Mouse (Mus musculus) heart, adult 2 months (tissue): ENCODE measurements around the gene Nlrx1. TPM values are rescaled to one million over a fixed set of nuclear protein-coding genes. Genes with fewer than 3 reads are reported as not detected.
A peak's percentile ranks its signal among the peaks of the same experiment; 100 is the strongest.

Source experiments
- DNase-seq, 2 experiments: peaks; one replicate each; pipeline ENCODE4 v3.0.0; 2021
- H3K27ac ChIP-seq: fragments of 200-600 bp; 2 replicates; pipeline ENCODE4 v1.8.1; 2022
- H3K27me3 ChIP-seq: fragments of 200-500 bp; 2 replicates; pipeline ENCODE4 v1.6.1; 2012; ENCODE audit warnings: mild to moderate bottlenecking, low read length, inconsistent platforms, mixed read lengths; ENCODE audit not compliant: control insufficient read depth, insufficient read depth
- H3K36me3 ChIP-seq: fragments of 200-500 bp; 2 replicates; pipeline ENCODE4 v1.6.1; 2012; ENCODE audit warnings: low read length, inconsistent platforms; ENCODE audit not compliant: control insufficient read depth, insufficient read depth
- H3K4me1 ChIP-seq: fragments of 200-500 bp; 2 replicates; pipeline ENCODE4 v1.6.1; 2011; ENCODE audit warnings: low read length; ENCODE audit not compliant: control insufficient read depth, insufficient read depth
- H3K4me3 ChIP-seq: fragments of 200-600 bp; 2 replicates; pipeline ENCODE4 v1.8.1; 2022
- H3K79me2 ChIP-seq: fragments of 200-500 bp; replicated peaks from 2 replicates; pipeline ENCODE4 v1.6.1; 2012; ENCODE audit warnings: mild to moderate bottlenecking, inconsistent platforms, low read length, moderate library complexity, mixed read lengths; ENCODE audit not compliant: control insufficient read depth, insufficient read depth
- H3K9ac ChIP-seq: fragments of 200-500 bp; 2 replicates; pipeline ENCODE4 v1.6.1; 2012; ENCODE audit warnings: low read depth, mild to moderate bottlenecking, control low read depth, inconsistent platforms, low read length, mixed read lengths
- CTCF ChIP-seq: fragments of 200-600 bp; IDR thresholded peaks from 2 replicates; pipeline ENCODE4 v1.8.1; 2022; ENCODE audit warnings: antibody characterized with exemption, mild to moderate bottlenecking, moderate library complexity
- EP300 ChIP-seq: fragments of 200-500 bp; IDR thresholded peaks from 2 replicates; pipeline ENCODE4 v1.6.1; 2011; ENCODE audit warnings: low read depth, low read length, control low read depth; ENCODE audit not compliant: insufficient read depth
- POLR2A ChIP-seq: fragments of 200-500 bp; IDR thresholded peaks from 2 replicates; pipeline ENCODE4 v1.6.1; 2011; ENCODE audit warnings: mild to moderate bottlenecking, low read depth, low read length, control low read depth; ENCODE audit not compliant: insufficient read depth
- WGBS: fragments of 180-500 bp; shearing (Covaris S2); methylation state at CpG from one replicate; pipeline ENCODE4 v1.1.7; 2018; 5-methylcytosine and 5-hydroxymethylcytosine counted together
- intact Hi-C: fragments of 180-260 bp; cut with DNase I; formaldehyde crosslinking; loops from one replicate; pipeline ENCODE4 v1.15.1; 2025
- polyA plus RNA-seq: library from polyadenylated mRNA; depleted of rRNA; stranded (reverse); fragments of >200 nt; gene quantifications from 2 replicates; pipeline ENCODE4 v1.2.3, GENCODE M21; 2012
- total RNA-seq, 2 experiments: library from RNA; stranded (reverse); gene quantifications; 2 replicates each; pipeline ENCODE4 v1.2.3; 2021

The Nlrx1 gene
- total and polyA plus RNA-seq, 3 experiments, result 16.1 to 21.7 (median 20.3) TPM

GRCm38 (mm10) chr9:44268027-44268360, 405 bp downstream of the Nlrx1 start:
- intact Hi-C loops, result loop anchor here (2.0 to 10.0 kb wide), 2 partner anchors 19 to 283 kb away; no protein-coding TSS in a partner anchor
- WGBS, result 4% methylated on average over 28 of the region's 28 CpGs
- H3K9ac ChIP-seq, result peak overlapping the region; percentile 95
- peak overlapping the region; percentile 91 for H3K27ac ChIP-seq
- H3K4me3 ChIP-seq, result peak overlapping the region; percentile 59
- no peaks in the 10 kb centered on the region for H3K36me3 ChIP-seq
- peaks cover 4% of the 10 kb centered on the region; the same call in 1 of the 2 replicates for H3K4me1 ChIP-seq
- H3K79me2 ChIP-seq, result no peaks in the 10 kb centered on the region
- TF ChIP-seq POLR2A (0 out of 2 replicates have a peak, but pooled peaks have one; percentile 46), CTCF (peak; percentile 87), EP300 (0 out of 2 replicates have a peak, but pooled peaks have one; percentile 34)
- H3K27me3 ChIP-seq, result no peaks in the 10 kb centered on the region
- DNase-seq, result peak; percentile 91 to 93

GRCm38 (mm10) chr9:44267319-44268026, 926 bp downstream of the Nlrx1 start:
- peak; percentile 39 to 55 for DNase-seq
- H3K27ac ChIP-seq, result peak overlapping the region; percentile 91
- H3K9ac ChIP-seq, result peak overlapping the region; percentile 95
- H3K36me3 ChIP-seq, result no peaks in the 10 kb centered on the region
- 4% methylated on average over 23 of the region's 23 CpGs for whole genome bisulfite sequencing
- H3K79me2 ChIP-seq, result no peaks in the 10 kb centered on the region
- TF ChIP-seq CTCF (peak; percentile 36), EP300 (no peak), POLR2A (no peak; the same call in 1 of the 2 replicates)
- intact Hi-C loops, result loop anchor here (2.0 to 10.0 kb wide), 2 partner anchors 19 to 283 kb away; no protein-coding TSS in a partner anchor
- H3K27me3 ChIP-seq, result no peaks in the 10 kb centered on the region
- peak overlapping the region; percentile 59 for H3K4me3 ChIP-seq
- peaks cover 4% of the 10 kb centered on the region; the same call in 1 of the 2 replicates for H3K4me1 ChIP-seq

- H3K79me2 ChIP-seq, result no peaks in the 10 kb centered on the region
- intact Hi-C loops, result loop anchor here (10.0 kb wide), 1 partner anchor 282 kb away; no protein-coding TSS in a partner anchor
- 77% methylated on average over 8 of the region's 8 CpGs for WGBS
- H3K36me3 ChIP-seq, result no peaks in the 10 kb centered on the region
- H3K4me3 ChIP-seq, result peak overlapping the region; percentile 59; the same call in 1 of the 2 replicates
- DNase-seq, result no peak
- peak overlapping the region; percentile 95 for H3K9ac ChIP-seq
- no peaks in the 10 kb centered on the region for H3K27me3 ChIP-seq
- H3K4me1 ChIP-seq, result peaks cover 4% of the 10 kb centered on the region; the same call in 1 of the 2 replicates
- TF ChIP-seq EP300 (no peak), POLR2A (no peak), CTCF (no peak)
- peak overlapping the region; percentile 91; the same call in 1 of the 2 replicates for H3K27ac ChIP-seq
These were observed 1.7 kb downstream of the Nlrx1 start for GRCm38 (mm10) chr9:44266478-44267226.

- Histone ChIP-seq H3K36me3 (no peaks in the 10 kb centered on the region), H3K27ac (no peak overlapping the region), H3K79me2 (no peaks in the 10 kb centered on the region), H3K9ac (no peak overlapping the region), H3K27me3 (no peaks in the 10 kb centered on the region), H3K4me3 (no peak overlapping the region), H3K4me1 (no peaks in the 10 kb centered on the region; the same call in 1 of the 2 replicates)
- WGBS, result 93% methylated on average over 14 of the region's 14 CpGs
- TF ChIP-seq CTCF (no peak), EP300 (no peak)
- no peak for DNase-seq
- intact Hi-C loops, result loop anchor here (10.0 kb wide), 1 partner anchor 277 kb away; no protein-coding TSS in a partner anchor
These were observed 7.0 kb downstream of the Nlrx1 start for GRCm38 (mm10) chr9:44261388-44261787.

- H3K9ac ChIP-seq, result no peak overlapping the region
- H3K4me3 ChIP-seq, result no peak overlapping the region
- intact Hi-C loops, result no loop called here
- no peak for TF ChIP-seq CTCF
- TF ChIP-seq POLR2A, result no peak
- TF ChIP-seq EP300, result no peak
- no peak overlapping the region for H3K27ac ChIP-seq
- no peaks in the 10 kb centered on the region for H3K27me3 ChIP-seq
- no peaks in the 10 kb centered on the region for H3K4me1 ChIP-seq
- H3K36me3 ChIP-seq, result no peaks in the 10 kb centered on the region
- no peak for DNase-seq
- WGBS, result 82% methylated on average over 10 of the region's 10 CpGs
- no peaks in the 10 kb centered on the region for H3K79me2 ChIP-seq
These were observed 9.4 kb downstream of the Nlrx1 start for GRCm38 (mm10) chr9:44259014-44259413.
